Mouse (Mus musculus) midbrain, embryonic 16.5 days (tissue): ENCODE data around the gene Nostrin. TPM values are rescaled to one million over a fixed set of nuclear protein-coding genes. Genes with fewer than 3 reads are reported as not detected.

Source experiments
- ATAC-seq: fragments of 200-750 bp; cut with Nextera tagmentation; 2 replicates; pipeline ENCODE4 v1.8.0; 2017; ENCODE audit warnings: moderate TSS enrichment
- H3K27ac ChIP-seq: fragments of 300-500 bp; sonication (generic); 2 replicates; pipeline ENCODE4 v1.5.1; 2014; ENCODE audit warnings: mild to moderate bottlenecking, low read length, mixed read lengths
- H3K27me3 ChIP-seq: fragments of 300-500 bp; sonication (generic); 2 replicates; pipeline ENCODE4 v1.6.1; 2014; ENCODE audit warnings: low read depth, low read length, mixed read lengths; ENCODE audit not compliant: control insufficient read depth, insufficient read depth
- H3K36me3 ChIP-seq: fragments of 300-500 bp; sonication (generic); 2 replicates; pipeline ENCODE4 v1.6.1; 2014; ENCODE audit warnings: mild to moderate bottlenecking, low read length, moderate library complexity, mixed read lengths; ENCODE audit not compliant: control insufficient read depth, insufficient read depth
- H3K4me1 ChIP-seq: fragments of 300-500 bp; sonication (generic); 2 replicates; pipeline ENCODE4 v1.6.1; 2014; ENCODE audit warnings: mild to moderate bottlenecking, low read length, mixed read lengths; ENCODE audit not compliant: control insufficient read depth, insufficient read depth
- H3K4me2 ChIP-seq: fragments of 300-500 bp; sonication (generic); 2 replicates; pipeline ENCODE4 v1.6.1; 2014; ENCODE audit warnings: mild to moderate bottlenecking, low read length, mixed read lengths
- H3K4me3 ChIP-seq: fragments of 300-500 bp; sonication (generic); 2 replicates; pipeline ENCODE4 v1.5.1; 2014; ENCODE audit warnings: low read depth, mild to moderate bottlenecking, low read length, moderate library complexity, mixed read lengths
- H3K9ac ChIP-seq: fragments of 300-500 bp; sonication (generic); 2 replicates; pipeline ENCODE4 v1.6.1; 2014; ENCODE audit warnings: low read depth, low read length, mixed read lengths
- H3K9me3 ChIP-seq: fragments of 300-500 bp; sonication (generic); replicated peaks from 2 replicates; pipeline ENCODE4 v1.6.1; 2014; ENCODE audit warnings: mild to moderate bottlenecking, low read length, mixed read lengths; ENCODE audit not compliant: control insufficient read depth, poor library complexity, severe bottlenecking
- WGBS: fragments of 180-500 bp; shearing (Covaris S2); extraction: QIAGEN DNeasy Blood & Tissue Kit; methylation state at CpG from one replicate; pipeline ENCODE4 v1.1.7; 2014; 5-methylcytosine and 5-hydroxymethylcytosine counted together
- polyA plus RNA-seq: library from polyadenylated mRNA; unstranded; fragments of >200 nt; fragmentation: Nextera tagmentation; extraction: Ambion mirVana; gene quantifications from 2 replicates; pipeline ENCODE4 v1.2.1, GENCODE M21; 2015

The Nostrin gene
- polyA plus RNA-seq, 1 experiment from 2014 or later = 2.0 TPM

- WGBS = 84% methylated on average over 2 of the region's 2 CpGs
- Histone ChIP-seq H3K36me3 (no peaks in the 10 kb centered on the region), H3K4me1 (no peaks in the 10 kb centered on the region), H3K27me3 (no peaks in the 10 kb centered on the region), H3K4me3 (no peak overlapping the region), H3K27ac (no peak overlapping the region), H3K9ac (no peak overlapping the region), H3K4me2 (no peak overlapping the region), H3K9me3 (no peaks in the 10 kb centered on the region)
- ATAC-seq = no peak
These were observed 89.1 kb downstream of the Nostrin start for GRCm38 (mm10) chr2:69224724-69225123.

- WGBS = 86% methylated on average over 9 of the region's 9 CpGs
- no peaks in the 10 kb centered on the region for H3K9me3 ChIP-seq
These were observed 91.3 kb downstream of the Nostrin start for GRCm38 (mm10) chr2:69226876-69227275.

GRCm38 (mm10) chr2:69228635-69229034 is 93.0 kb downstream of the Nostrin start:
- ATAC-seq = 0 out of 2 replicates have a peak, but pooled peaks have one; percentile 54
- no peak overlapping the region for H3K4me2 ChIP-seq
- H3K9me3 ChIP-seq = no peaks in the 10 kb centered on the region
- no peaks in the 10 kb centered on the region for H3K36me3 ChIP-seq
- H3K27ac ChIP-seq = 0 out of 2 replicates have a peak overlapping the region, but pooled peaks have one; percentile 32
- WGBS = 58% methylated on average over 6 of the region's 6 CpGs
- no peaks in the 10 kb centered on the region for H3K4me1 ChIP-seq
- no peaks in the 10 kb centered on the region for H3K27me3 ChIP-seq
- no peak overlapping the region for H3K4me3 ChIP-seq
- H3K9ac ChIP-seq = no peak overlapping the region

More at GRCm38 (mm10) chr2:69226876-69227275, 91.3 kb downstream of the Nostrin start:
- no peaks in the 10 kb centered on the region for H3K27me3 ChIP-seq
- no peaks in the 10 kb centered on the region for H3K4me1 ChIP-seq
- no peak for ATAC-seq
- H3K9ac ChIP-seq = no peak overlapping the region
- no peaks in the 10 kb centered on the region for H3K36me3 ChIP-seq
- H3K27ac ChIP-seq = no peak overlapping the region
- H3K4me2 ChIP-seq = no peak overlapping the region
- no peak overlapping the region for H3K4me3 ChIP-seq

GRCm38 (mm10) chr2:69230137-69230536 is 94.5 kb downstream of the Nostrin start:
- Histone ChIP-seq H3K36me3 (no peaks in the 10 kb centered on the region), H3K4me3 (no peak overlapping the region), H3K4me2 (no peak overlapping the region), H3K9ac (no peak overlapping the region), H3K27ac (no peak overlapping the region), H3K27me3 (no peaks in the 10 kb centered on the region), H3K4me1 (no peaks in the 10 kb centered on the region), H3K9me3 (no peaks in the 10 kb centered on the region)
- no peak for ATAC-seq
- 94% methylated on average over 2 of the region's 2 CpGs for WGBS

GRCm38 (mm10) chr2:69232101-69232500 is 96.5 kb downstream of the Nostrin start:
- Histone ChIP-seq H3K4me3 (no peak overlapping the region), H3K4me1 (no peaks in the 10 kb centered on the region), H3K4me2 (no peak overlapping the region), H3K9me3 (no peaks in the 10 kb centered on the region), H3K36me3 (no peaks in the 10 kb centered on the region), H3K27ac (no peak overlapping the region), H3K27me3 (no peaks in the 10 kb centered on the region), H3K9ac (no peak overlapping the region)
- no peak for ATAC-seq

GRCm38 (mm10) chr2:69234976-69235678 is 99.5 kb downstream of the Nostrin start:
- Histone ChIP-seq H3K27ac (no peak overlapping the region), H3K4me2 (no peak overlapping the region), H3K27me3 (no peaks in the 10 kb centered on the region), H3K4me3 (no peak overlapping the region), H3K4me1 (no peaks in the 10 kb centered on the region), H3K9me3 (no peaks in the 10 kb centered on the region), H3K9ac (no peak overlapping the region), H3K36me3 (no peaks in the 10 kb centered on the region)
- WGBS = 40% methylated on average over 5 of the region's 5 CpGs
- peak; percentile 64; the same call in 1 of the 2 replicates for ATAC-seq

Other genes starting within 250 kb of the Nostrin start
- gene Spc25, start 70.4 kb downstream of the Nostrin start, polyA plus RNA-seq = 18.9 and 25.6 TPM in 2 replicates
- gene G6pc2, start 75.3 kb downstream of the Nostrin start, polyA plus RNA-seq = not detected in 2 replicates
- gene Abcb11, start 206.8 kb downstream of the Nostrin start, polyA plus RNA-seq = not detected in 2 replicates
- gene Dhrs9, start 244.6 kb downstream of the Nostrin start, polyA plus RNA-seq = not detected in 2 replicates